Mouse (Mus musculus) heart, adult 18-20 months (tissue): ENCODE results near the gene Vkorc1. TPM values are rescaled to one million over a fixed set of nuclear protein-coding genes. Genes with fewer than 3 reads are reported as not detected.
A peak's percentile ranks its signal among the peaks of the same experiment; 100 is the strongest.

Source experiments
- DNase-seq, 2 experiments: peaks; one replicate each; pipeline ENCODE4 v3.0.0; 2021 to 2022; ENCODE audit warnings: mixed read lengths in 1 of 2
- total RNA-seq, 2 experiments: library from RNA; stranded (reverse); gene quantifications; 2 replicates each; pipeline ENCODE4 v1.2.3; 2021

Gene Vkorc1
- total RNA-seq, 2 experiments from 2014 or later = 19.3 to 20.8 TPM

DNA sequence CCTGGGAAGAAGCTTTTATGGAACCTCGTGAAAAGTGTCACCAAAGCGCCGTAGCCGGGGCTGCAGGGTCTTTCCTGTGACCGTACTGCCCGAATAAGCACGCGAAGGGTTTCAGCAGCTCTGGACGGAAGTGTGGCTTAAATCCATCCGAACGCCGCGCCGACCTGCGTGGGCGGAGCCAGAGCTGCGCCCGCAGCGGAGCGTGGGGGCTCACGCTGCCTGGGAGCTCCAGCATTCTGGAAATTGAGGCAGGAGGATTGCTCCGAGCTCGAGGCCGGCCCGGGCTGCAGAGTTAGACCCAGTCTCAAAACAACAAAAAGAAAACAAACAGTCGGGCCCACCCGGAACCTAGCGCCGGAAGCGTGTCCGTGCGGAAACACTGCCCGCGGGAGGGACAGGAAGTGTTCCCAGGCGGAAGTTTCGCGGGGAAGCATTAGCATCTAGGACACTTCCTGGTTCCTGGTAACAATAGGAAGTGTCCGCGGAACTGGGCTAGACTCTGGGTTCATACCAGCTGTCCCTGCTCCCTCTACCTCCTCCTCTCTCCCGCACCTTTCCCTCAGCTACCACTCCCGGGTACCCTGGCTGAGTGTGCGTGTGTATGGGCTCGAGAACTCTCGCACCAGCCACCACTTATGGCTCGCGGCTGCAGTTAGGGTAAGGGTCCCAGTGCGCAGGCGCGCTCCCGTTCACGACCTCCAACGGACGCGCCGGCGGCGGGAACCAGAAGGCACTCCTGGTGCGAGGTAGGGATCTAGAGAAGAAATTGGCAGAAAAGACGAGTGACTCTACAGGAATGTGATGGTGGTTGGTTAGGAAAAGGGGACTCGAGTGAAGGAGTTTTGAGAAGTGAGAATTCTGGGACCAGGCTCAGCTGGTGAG, 18.7 kb downstream of the Vkorc1 start, which contains the start of gene Zfp668:
TSS of gene Zfp668 (minus strand) at position 362 of the 882 bp plus-strand sequence.
- peak; percentile 93 to 95 for DNase-seq

DNA sequence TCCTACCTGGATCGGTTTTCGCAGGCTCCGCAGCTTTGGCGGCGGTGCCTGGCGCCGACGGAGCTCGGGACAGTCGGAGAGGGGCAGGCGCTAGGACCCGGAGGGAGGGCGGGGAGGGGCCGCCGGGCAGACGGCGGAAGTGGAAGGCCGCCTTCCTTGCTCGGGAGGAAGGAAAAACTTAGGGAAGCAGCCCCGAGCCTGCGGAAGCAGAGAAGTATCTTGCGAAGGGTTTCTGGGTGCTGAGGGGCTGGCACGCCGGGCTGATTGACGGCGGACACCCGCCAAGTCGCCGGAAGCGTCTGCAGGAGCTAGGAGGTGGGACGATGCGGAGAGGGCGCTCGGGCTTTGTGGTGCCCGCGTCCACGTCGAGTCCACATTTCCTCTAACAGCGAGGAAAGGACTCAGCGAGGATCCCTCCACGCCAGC, 19.4 kb downstream of the Vkorc1 start, which contains the start of gene Zfp646:
TSS of gene Zfp646 (plus strand) at position 181 of the 426 bp plus-strand sequence.
- peak; percentile 84 to 87 for DNase-seq

- DNase-seq = peak; percentile 95
Observed at GRCm38 (mm10) chr7:127875627-127876001, 19.8 kb downstream of the Vkorc1 start.

DNA sequence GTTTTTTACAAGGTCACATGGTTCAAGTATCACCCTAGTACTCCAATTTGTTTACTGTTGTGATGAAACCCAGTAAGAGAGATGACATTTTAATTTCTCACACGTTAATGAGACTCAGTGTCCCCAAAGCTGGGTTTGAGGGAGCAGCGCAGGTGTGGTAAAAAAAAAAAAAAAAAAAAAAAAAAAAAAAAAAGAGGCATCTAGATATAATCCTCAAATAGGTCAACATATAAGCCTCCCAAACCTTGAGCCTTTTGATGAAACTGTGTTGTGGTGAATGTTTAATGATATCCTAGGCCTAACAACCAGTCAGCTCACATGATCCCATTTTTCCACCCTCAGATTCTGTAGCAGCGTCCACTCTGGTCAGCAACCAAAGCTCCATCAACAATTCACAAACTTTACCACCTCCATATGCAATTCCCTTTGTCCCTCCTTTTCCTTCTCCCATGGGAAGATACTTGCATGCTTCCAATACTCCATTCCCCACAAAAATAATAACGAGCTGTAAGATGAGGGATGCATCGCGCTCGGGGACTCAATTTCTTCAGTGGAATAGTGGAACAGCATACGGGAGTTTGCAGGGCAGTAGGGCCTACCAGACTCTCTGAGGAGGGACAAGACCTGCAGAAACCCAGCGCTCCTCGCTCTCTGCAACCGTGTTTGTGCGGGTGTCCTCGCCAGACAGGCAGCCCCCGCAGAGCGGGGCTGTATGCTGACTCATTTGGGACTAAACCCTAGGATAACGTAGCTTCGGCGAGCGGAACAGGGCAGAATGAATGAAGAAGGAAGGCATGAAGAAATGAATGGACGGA, 20.4 kb downstream of the Vkorc1 start:
- no peak for DNase-seq

- DNase-seq = no peak
Observed at GRCm38 (mm10) chr7:127870136-127870821, 25.1 kb downstream of the Vkorc1 start.

DNA sequence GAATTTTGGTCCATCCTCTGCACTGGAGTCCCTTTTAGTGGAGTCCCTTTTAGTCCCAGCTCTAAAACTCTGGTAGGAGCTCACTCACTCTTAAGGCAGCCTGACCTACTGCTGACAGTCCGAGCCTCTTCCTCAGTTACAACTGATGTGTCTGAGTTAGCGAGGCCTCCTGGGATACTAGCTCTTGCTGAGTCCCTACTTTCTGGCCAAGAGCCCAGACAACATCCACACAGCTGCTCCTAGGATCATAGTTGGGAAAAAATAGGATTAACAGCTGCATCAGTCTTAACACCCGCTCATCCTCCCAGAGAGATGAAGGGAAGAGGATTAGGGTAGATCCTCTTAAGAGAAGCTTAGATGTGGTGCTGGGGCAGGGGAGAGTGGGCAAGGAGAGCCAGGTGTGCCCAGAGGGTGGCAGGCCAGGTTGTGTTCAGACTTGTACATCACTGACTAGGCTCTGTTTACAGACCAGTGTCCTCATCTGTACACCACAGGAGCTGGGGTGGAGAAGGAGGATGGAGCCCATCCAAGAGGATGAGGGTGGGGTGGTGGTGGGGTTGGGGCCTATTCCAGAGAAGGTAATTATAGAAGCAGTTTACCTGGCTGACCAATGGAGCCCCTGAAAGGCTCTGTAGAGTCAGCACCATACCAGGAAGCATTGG, 26.1 kb downstream of the Vkorc1 start:
- peak; percentile 46 to 70 for DNase-seq

GRCm38 (mm10) chr7:127867641-127868040, 27.8 kb downstream of the Vkorc1 start:
- DNase-seq = no peak

DNA sequence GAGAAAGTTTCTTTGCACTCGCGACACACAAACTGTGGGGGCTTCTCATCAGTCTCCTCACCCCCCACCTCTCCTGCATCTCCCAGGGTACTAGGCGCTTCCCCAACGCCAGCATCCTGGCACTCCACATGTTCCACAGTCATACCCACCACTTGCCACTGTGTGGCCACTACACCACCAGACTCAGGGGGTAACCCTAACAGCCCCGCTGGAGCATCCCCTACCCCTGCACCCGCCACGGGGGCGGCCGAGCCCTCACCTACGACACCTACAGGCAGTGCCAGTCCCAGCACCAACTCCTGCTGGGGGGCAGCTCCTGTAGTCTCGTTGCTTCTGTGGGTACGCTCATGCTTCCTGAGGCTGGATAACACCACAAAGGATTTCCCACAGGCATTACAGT, 29.0 kb downstream of the Vkorc1 start:
- DNase-seq = no peak

DNA sequence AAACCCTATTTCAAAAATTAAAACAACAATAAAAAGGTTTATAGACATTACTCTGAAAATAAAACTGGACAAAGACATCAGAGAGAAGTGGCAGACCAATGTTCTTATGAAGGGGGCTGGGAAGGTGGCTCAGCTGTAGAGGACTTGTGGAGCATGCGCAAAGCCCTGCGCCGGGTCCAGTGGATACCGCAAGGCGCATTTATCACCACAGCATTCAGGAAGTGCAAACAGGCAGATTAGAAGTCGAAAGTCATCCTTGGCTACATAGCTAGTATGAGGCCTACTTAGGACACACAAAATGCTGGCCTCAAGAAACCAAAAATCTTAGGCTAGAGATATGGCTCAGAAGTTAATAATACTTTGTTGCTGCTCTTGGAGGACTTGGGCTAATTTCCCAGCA, 37.2 kb downstream of the Vkorc1 start:
- no peak for DNase-seq

GRCm38 (mm10) chr7:127850906-127851305, 44.5 kb downstream of the Vkorc1 start:
- peak; percentile 22 to 38 for DNase-seq

DNA sequence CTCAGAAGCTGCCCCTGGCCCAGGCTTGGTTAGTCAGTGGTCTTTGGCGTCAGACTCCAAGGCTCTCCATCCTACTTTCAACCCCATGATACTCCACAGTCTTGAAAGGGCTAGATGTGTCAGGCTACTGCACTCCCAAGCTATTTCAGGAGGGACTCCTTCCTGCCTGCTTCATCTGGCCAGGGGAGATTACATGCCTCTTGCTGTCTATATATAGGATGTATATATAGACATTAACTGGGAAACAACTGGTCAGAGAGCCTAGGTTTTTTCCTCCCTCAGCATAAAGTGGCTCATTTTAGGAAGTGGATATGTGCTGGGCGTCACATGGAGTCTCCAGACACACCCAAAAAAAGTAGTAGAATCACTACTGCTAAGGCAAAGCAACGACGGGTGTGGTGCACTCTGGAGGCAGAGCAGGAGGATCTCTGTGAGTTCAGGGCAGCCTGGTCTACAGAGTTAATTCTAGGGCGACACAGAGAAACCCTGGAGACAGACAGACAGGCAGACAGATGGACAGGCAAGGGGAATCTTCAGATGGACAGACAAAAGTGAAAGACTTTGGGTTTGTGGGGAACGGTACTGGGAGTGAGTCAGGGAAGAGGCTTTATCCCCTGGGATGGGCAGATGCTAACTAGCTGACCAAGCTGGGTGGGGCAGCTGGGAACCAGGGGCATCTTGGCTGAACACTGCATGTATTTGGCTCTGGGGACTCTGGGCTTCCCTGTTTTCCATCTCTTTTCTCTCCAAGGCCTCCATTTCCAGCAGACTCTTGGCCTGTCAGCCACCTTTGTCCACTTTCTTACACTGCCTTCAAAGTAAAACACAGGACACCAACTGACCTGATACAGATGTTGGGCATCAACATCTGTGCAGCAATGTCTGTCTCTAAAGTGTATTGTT, 45.2 kb downstream of the Vkorc1 start:
- peak; percentile 19 to 27 for DNase-seq

Other genes starting within 250 kb of the Vkorc1 start
- gene Bcl7c, start 186.7 kb downstream of the Vkorc1 start, total RNA-seq = 10 to 100 TPM; 34.1 to 35.4 TPM
- 1 to 10 TPM; 8.8 to 9.7 TPM for gene Ctf1, start 182.9 kb downstream of the Vkorc1 start, total RNA-seq
- gene Ctf2, start 163.5 kb downstream of the Vkorc1 start, total RNA-seq = not detected
- 1 to 10 TPM; 3.3 to 4.0 TPM for gene Fbxl19, start 151.1 kb downstream of the Vkorc1 start, total RNA-seq
- 10 to 100 TPM; 20.5 to 26.4 TPM for gene Orai3, start 125.8 kb downstream of the Vkorc1 start, total RNA-seq
- 10 to 100 TPM; 15.8 to 19.5 TPM for gene Setd1a, start 118.9 kb downstream of the Vkorc1 start, total RNA-seq
- 1 to 10 TPM; 2.5 to 2.6 TPM for gene Gm49388, start 110.0 kb downstream of the Vkorc1 start, total RNA-seq
- 10 to 100 TPM; 10.8 to 13.9 TPM for gene Hsd3b7, start 95.0 kb downstream of the Vkorc1 start, total RNA-seq
- gene Stx4a, start 71.3 kb downstream of the Vkorc1 start, total RNA-seq = 10 to 100 TPM; 66.5 to 67.0 TPM
- gene Stx1b, start 71.1 kb downstream of the Vkorc1 start, total RNA-seq = under 1 TPM; 0.30 to 0.72 TPM
- gene Zfp646, start 19.4 kb downstream of the Vkorc1 start, total RNA-seq = 10 to 100 TPM; 16.7 to 17.9 TPM
- 1 to 10 TPM; 3.4 to 4.1 TPM for gene Zfp668, start 18.8 kb downstream of the Vkorc1 start, total RNA-seq
- 1 to 10 TPM in 1 of 2 experiments, under 1 TPM in 1; 0.52 to 1.3 TPM for gene Prss53, start 4.6 kb downstream of the Vkorc1 start, total RNA-seq
- under 1 TPM in 1 of 2 experiments, not detected in 1; 0.27 TPM for gene Gm21974, start 163 bp downstream of the Vkorc1 start, total RNA-seq
- gene Bckdk, start 8.5 kb upstream of the Vkorc1 start, total RNA-seq = 100 to 1,000 TPM; 119 to 128 TPM
- gene Kat8, start 16.9 kb upstream of the Vkorc1 start, total RNA-seq = 10 to 100 TPM; 14.1 to 14.6 TPM
- under 1 TPM in 1 of 2 experiments, not detected in 1; 0.26 TPM for gene Prss8, start 34.5 kb upstream of the Vkorc1 start, total RNA-seq
- gene Prss36, start 51.1 kb upstream of the Vkorc1 start, total RNA-seq = 1 to 10 TPM; 8.5 to 9.3 TPM
- 100 to 1,000 TPM; 108 to 156 TPM for gene Fus, start 71.8 kb upstream of the Vkorc1 start, total RNA-seq
- 10 to 100 TPM in 1 of 2 experiments, 1 to 10 TPM in 1; 9.0 to 10.5 TPM for gene Pycard, start 98.2 kb upstream of the Vkorc1 start, total RNA-seq
- gene Trim72, start 108.3 kb upstream of the Vkorc1 start, total RNA-seq = 100 to 1,000 TPM; 279 to 317 TPM
- gene Itgam, start 167.0 kb upstream of the Vkorc1 start, total RNA-seq = 1 to 10 TPM; 5.4 to 6.0 TPM
- not detected for gene Gm49368, start 167.1 kb upstream of the Vkorc1 start, total RNA-seq
- under 1 TPM; 0.30 to 0.51 TPM for gene Itgax, start 233.9 kb upstream of the Vkorc1 start, total RNA-seq